Mouse (Mus musculus): ENCODE results near the gene Ubash3a. TPM values are rescaled to one million over a fixed set of nuclear protein-coding genes. Genes with fewer than 3 reads are reported as not detected.
"Not testable (repeated sequence)": the region's sequence is repeated elsewhere in the genome, so short reads cannot be mapped to it uniquely, and the experiment has no call there.

The Ubash3a gene
- polyA plus RNA-seq, 1 experiment from 2014 or later = 2.0 TPM

GRCm38 (mm10) chr17:31265831-31266230 is 58.2 kb downstream of the Ubash3a start:
- no peaks in the 10 kb centered on the region for H3K27me3 ChIP-seq
- H3K27ac ChIP-seq = no peak overlapping the region
- ATAC-seq (ENCODE audit: borderline replicate concordance, extremely low read depth, low FRiP score, low TSS enrichment) = no peak

GRCm38 (mm10) chr17:31266321-31266950 is 58.8 kb downstream of the Ubash3a start:
- H3K9ac ChIP-seq = no peak overlapping the region
- no peak for ATAC-seq (ENCODE audit: borderline replicate concordance, extremely low read depth, low FRiP score, low TSS enrichment)
- no peak overlapping the region for H3K27ac ChIP-seq
- WGBS = 68% methylated on average over 7 of the region's 7 CpGs
- no peaks in the 10 kb centered on the region for H3K9me3 ChIP-seq
- no peaks in the 10 kb centered on the region for H3K36me3 ChIP-seq
- H3K27me3 ChIP-seq = no peaks in the 10 kb centered on the region
- no peak overlapping the region for H3K4me3 ChIP-seq
- no peaks in the 10 kb centered on the region for H3K4me1 ChIP-seq
- no peak overlapping the region for H3K4me2 ChIP-seq

More at GRCm38 (mm10) chr17:31265831-31266230, 58.2 kb downstream of the Ubash3a start:
- no peak overlapping the region for H3K9ac ChIP-seq
- WGBS = 85% methylated on average over 9 of the region's 9 CpGs
- H3K4me3 ChIP-seq = no peak overlapping the region
- no peaks in the 10 kb centered on the region for H3K36me3 ChIP-seq
- no peaks in the 10 kb centered on the region for H3K9me3 ChIP-seq
- H3K4me2 ChIP-seq = no peak overlapping the region
- H3K4me1 ChIP-seq = no peaks in the 10 kb centered on the region

- WGBS = 57% methylated on average over 4 of the region's 4 CpGs
- H3K9ac ChIP-seq = no peak overlapping the region
These were observed 59.5 kb downstream of the Ubash3a start for GRCm38 (mm10) chr17:31267138-31267537.

GRCm38 (mm10) chr17:31267603-31268002 is 59.9 kb downstream of the Ubash3a start:
- ATAC-seq (ENCODE audit: borderline replicate concordance, extremely low read depth, low FRiP score, low TSS enrichment) = no peak
- H3K4me1 ChIP-seq = no peaks in the 10 kb centered on the region
- H3K4me2 ChIP-seq = no peak overlapping the region
- no peak overlapping the region for H3K9ac ChIP-seq
- H3K27me3 ChIP-seq = no peaks in the 10 kb centered on the region
- H3K9me3 ChIP-seq = no peaks in the 10 kb centered on the region
- H3K36me3 ChIP-seq = no peaks in the 10 kb centered on the region
- H3K27ac ChIP-seq = no peak overlapping the region
- H3K4me3 ChIP-seq = no peak overlapping the region
- 69% methylated on average over 6 of the region's 6 CpGs for WGBS

More at GRCm38 (mm10) chr17:31267138-31267537, 59.5 kb downstream of the Ubash3a start:
- ATAC-seq (ENCODE audit: borderline replicate concordance, extremely low read depth, low FRiP score, low TSS enrichment) = no peak
- Histone ChIP-seq H3K27me3 (no peaks in the 10 kb centered on the region), H3K4me3 (no peak overlapping the region), H3K4me2 (no peak overlapping the region), H3K36me3 (no peaks in the 10 kb centered on the region), H3K4me1 (no peaks in the 10 kb centered on the region), H3K9me3 (no peaks in the 10 kb centered on the region), H3K27ac (no peak overlapping the region)

- Histone ChIP-seq H3K9me3 (no peaks in the 10 kb centered on the region), H3K27ac (no peak overlapping the region), H3K9ac (no peak overlapping the region), H3K36me3 (no peaks in the 10 kb centered on the region), H3K27me3 (no peaks in the 10 kb centered on the region), H3K4me2 (no peak overlapping the region), H3K4me1 (no peaks in the 10 kb centered on the region), H3K4me3 (no peak overlapping the region)
- ATAC-seq (ENCODE audit: borderline replicate concordance, extremely low read depth, low FRiP score, low TSS enrichment) = no peak
- WGBS = 77% methylated on average over 1 of the region's 1 CpGs
These were observed 60.3 kb downstream of the Ubash3a start for GRCm38 (mm10) chr17:31268016-31268415.

- ATAC-seq (ENCODE audit: borderline replicate concordance, extremely low read depth, low FRiP score, low TSS enrichment) = no peak
- Histone ChIP-seq H3K4me1 (no peaks in the 10 kb centered on the region), H3K4me3 (no peak overlapping the region), H3K9ac (no peak overlapping the region), H3K36me3 (no peaks in the 10 kb centered on the region), H3K9me3 (no peaks in the 10 kb centered on the region), H3K27ac (no peak overlapping the region), H3K27me3 (no peaks in the 10 kb centered on the region), H3K4me2 (no peak overlapping the region)
- WGBS = 86% methylated on average over 2 of the region's 2 CpGs
These were observed 62.1 kb downstream of the Ubash3a start for GRCm38 (mm10) chr17:31269761-31270160.

GRCm38 (mm10) chr17:31270246-31270645 is 62.6 kb downstream of the Ubash3a start:
- Histone ChIP-seq H3K36me3 (no peaks in the 10 kb centered on the region), H3K4me1 (no peaks in the 10 kb centered on the region), H3K4me2 (no peak overlapping the region), H3K4me3 (no peak overlapping the region), H3K9ac (no peak overlapping the region), H3K27ac (no peak overlapping the region), H3K27me3 (no peaks in the 10 kb centered on the region), H3K9me3 (no peaks in the 10 kb centered on the region)
- WGBS = 57% methylated on average over 4 of the region's 4 CpGs
- no peak for ATAC-seq (ENCODE audit: borderline replicate concordance, extremely low read depth, low FRiP score, low TSS enrichment)

- H3K4me2 ChIP-seq; H3K4me3 ChIP-seq; H3K4me1 ChIP-seq; H3K9me3 ChIP-seq; ATAC-seq (ENCODE audit: borderline replicate concordance, extremely low read depth, low FRiP score, low TSS enrichment); H3K27me3 ChIP-seq; H3K36me3 ChIP-seq; H3K27ac ChIP-seq; H3K9ac ChIP-seq: not testable (repeated sequence)
- WGBS = 84% methylated on average over 8 of the region's 8 CpGs
These were observed 63.1 kb downstream of the Ubash3a start for GRCm38 (mm10) chr17:31270736-31271135.

- no peak overlapping the region for H3K9ac ChIP-seq
- H3K9me3 ChIP-seq = no peaks in the 10 kb centered on the region
- no peak overlapping the region for H3K4me3 ChIP-seq
- ATAC-seq (ENCODE audit: borderline replicate concordance, extremely low read depth, low FRiP score, low TSS enrichment) = no peak
- no peaks in the 10 kb centered on the region for H3K27me3 ChIP-seq
- H3K36me3 ChIP-seq = no peaks in the 10 kb centered on the region
- H3K4me2 ChIP-seq = no peak overlapping the region
- no peak overlapping the region for H3K27ac ChIP-seq
- H3K4me1 ChIP-seq = peaks cover under 1% of the 10 kb centered on the region; the same call in 1 of the 2 replicates
- 37% methylated on average over 7 of the region's 7 CpGs for WGBS
These were observed 63.6 kb downstream of the Ubash3a start for GRCm38 (mm10) chr17:31271136-31271851.

- H3K4me1 ChIP-seq = peaks cover 12% of the 10 kb centered on the region
- H3K9me3 ChIP-seq = no peaks in the 10 kb centered on the region
- no peaks in the 10 kb centered on the region for H3K27me3 ChIP-seq
- H3K9ac ChIP-seq = no peak overlapping the region
- no peaks in the 10 kb centered on the region for H3K36me3 ChIP-seq
- no peak overlapping the region for H3K4me3 ChIP-seq
- no peak overlapping the region for H3K27ac ChIP-seq
- ATAC-seq (ENCODE audit: borderline replicate concordance, extremely low read depth, low FRiP score, low TSS enrichment) = no peak
- H3K4me2 ChIP-seq = no peak overlapping the region
- WGBS = 76% methylated on average over 9 of the region's 9 CpGs
These were observed 64.9 kb downstream of the Ubash3a start for GRCm38 (mm10) chr17:31272416-31273165.

- no peak overlapping the region for H3K27ac ChIP-seq
- 83% methylated on average over 8 of the region's 8 CpGs for WGBS
- H3K9me3 ChIP-seq = no peaks in the 10 kb centered on the region
- H3K4me1 ChIP-seq = peaks cover 15% of the 10 kb centered on the region
- H3K27me3 ChIP-seq = no peaks in the 10 kb centered on the region
- no peak for ATAC-seq (ENCODE audit: borderline replicate concordance, extremely low read depth, low FRiP score, low TSS enrichment)
- H3K36me3 ChIP-seq = no peaks in the 10 kb centered on the region
- no peak overlapping the region for H3K4me2 ChIP-seq
- H3K9ac ChIP-seq = no peak overlapping the region
- H3K4me3 ChIP-seq = no peak overlapping the region
These were observed 66.0 kb downstream of the Ubash3a start for GRCm38 (mm10) chr17:31273631-31274030.

GRCm38 (mm10) chr17:31275181-31275580 is 67.5 kb downstream of the Ubash3a start:
- no peak overlapping the region for H3K4me3 ChIP-seq
- ATAC-seq (ENCODE audit: borderline replicate concordance, extremely low read depth, low FRiP score, low TSS enrichment) = no peak
- no peak overlapping the region for H3K4me2 ChIP-seq

More at GRCm38 (mm10) chr17:31275181-31275580, 67.5 kb downstream of the Ubash3a start:
- H3K36me3 ChIP-seq = no peaks in the 10 kb centered on the region
- no peaks in the 10 kb centered on the region for H3K27me3 ChIP-seq
- WGBS = 46% methylated on average over 6 of the region's 6 CpGs
- no peaks in the 10 kb centered on the region for H3K9me3 ChIP-seq
- H3K9ac ChIP-seq = no peak overlapping the region
- H3K27ac ChIP-seq = no peak overlapping the region
- peaks cover 15% of the 10 kb centered on the region for H3K4me1 ChIP-seq

Measured in lung, embryonic 15.5 days (tissue).